Mouse (Mus musculus) embryonic facial prominence, embryonic 12.5 days (tissue): Measurements from ENCODE around the gene Smim14. TPM values are rescaled to one million over a fixed set of nuclear protein-coding genes. Genes with fewer than 3 reads are reported as not detected.

Source experiments
- ATAC-seq: fragments of 200-750 bp; cut with Nextera tagmentation; 2 replicates; pipeline ENCODE4 v1.8.0; 2017; ENCODE audit not compliant: insufficient number of reproducible peaks, insufficient read depth, low FRiP score, low TSS enrichment
- H3K27ac ChIP-seq: fragments of 300-500 bp; sonication (generic); 2 replicates; pipeline ENCODE4 v1.5.1; 2016; ENCODE audit warnings: mild to moderate bottlenecking
- H3K27me3 ChIP-seq: fragments of 300-500 bp; sonication (generic); 2 replicates; pipeline ENCODE4 v1.6.1; 2016; ENCODE audit warnings: mild to moderate bottlenecking, moderate library complexity
- H3K36me3 ChIP-seq: fragments of 300-500 bp; sonication (generic); 2 replicates; pipeline ENCODE4 v1.6.1; 2016; ENCODE audit warnings: mild to moderate bottlenecking
- H3K4me1 ChIP-seq: fragments of 300-500 bp; sonication (generic); 2 replicates; pipeline ENCODE4 v1.6.1; 2016
- H3K4me2 ChIP-seq: fragments of 300-500 bp; sonication (generic); replicated peaks from 2 replicates; pipeline ENCODE4 v1.6.1; 2016; ENCODE audit warnings: mild to moderate bottlenecking, moderate library complexity
- H3K4me3 ChIP-seq: fragments of 300-500 bp; sonication (generic); 2 replicates; pipeline ENCODE4 v1.5.1; 2016; ENCODE audit warnings: mild to moderate bottlenecking
- H3K9ac ChIP-seq: fragments of 300-500 bp; sonication (generic); 2 replicates; pipeline ENCODE4 v1.6.1; 2016; ENCODE audit warnings: mild to moderate bottlenecking, moderate library complexity
- H3K9me3 ChIP-seq: fragments of 300-500 bp; sonication (generic); 2 replicates; pipeline ENCODE4 v1.6.1; 2016; ENCODE audit warnings: mild to moderate bottlenecking, moderate library complexity
- WGBS: fragments of 180-500 bp; shearing (Covaris S2); methylation state at CpG from one replicate; pipeline ENCODE4 v1.1.7; 2016; 5-methylcytosine and 5-hydroxymethylcytosine counted together
- polyA plus RNA-seq: library from polyadenylated mRNA; unstranded; fragments of >200 nt; fragmentation: Nextera tagmentation; extraction: Ambion mirVana; gene quantifications from 2 replicates; pipeline ENCODE4 v1.2.1, GENCODE M21; 2016

Gene Smim14
- polyA plus RNA-seq, 1 experiment from 2014 or later, result 111 TPM

- Histone ChIP-seq H3K9me3 (0 out of 2 replicates have a peak, but pooled peaks cover 3% of the 10 kb centered on the region), H3K4me2 (no peak overlapping the region), H3K4me3 (no peak overlapping the region), H3K9ac (no peak overlapping the region), H3K4me1 (0 out of 2 replicates have a peak, but pooled peaks cover 3% of the 10 kb centered on the region), H3K36me3 (no peaks in the 10 kb centered on the region), H3K27ac (no peak overlapping the region), H3K27me3 (no peaks in the 10 kb centered on the region)
- 46% methylated on average over 5 of the region's 5 CpGs for WGBS
- ATAC-seq, result no peak
Observed at GRCm38 (mm10) chr5:65514635-65515278, 22.2 kb downstream of the Smim14 start.

- Histone ChIP-seq H3K27me3 (no peaks in the 10 kb centered on the region), H3K27ac (no peak overlapping the region), H3K9me3 (0 out of 2 replicates have a peak, but pooled peaks cover 3% of the 10 kb centered on the region), H3K4me3 (no peak overlapping the region), H3K36me3 (no peaks in the 10 kb centered on the region), H3K4me1 (0 out of 2 replicates have a peak, but pooled peaks cover 3% of the 10 kb centered on the region), H3K9ac (no peak overlapping the region), H3K4me2 (no peak overlapping the region)
- no peak for ATAC-seq
- WGBS, result 61% methylated on average over 3 of the region's 3 CpGs
Observed at GRCm38 (mm10) chr5:65513506-65513905, 23.5 kb downstream of the Smim14 start.

- no peak overlapping the region for H3K4me3 ChIP-seq
- H3K4me1 ChIP-seq, result 0 out of 2 replicates have a peak, but pooled peaks cover 2% of the 10 kb centered on the region
- H3K9me3 ChIP-seq, result 0 out of 2 replicates have a peak, but pooled peaks cover 3% of the 10 kb centered on the region
- H3K36me3 ChIP-seq, result no peaks in the 10 kb centered on the region
- ATAC-seq, result no peak
- H3K4me2 ChIP-seq, result no peak overlapping the region
- H3K9ac ChIP-seq, result no peak overlapping the region
- H3K27ac ChIP-seq, result no peak overlapping the region
- H3K27me3 ChIP-seq, result no peaks in the 10 kb centered on the region
- 85% methylated on average over 8 of the region's 8 CpGs for WGBS
Observed at GRCm38 (mm10) chr5:65508395-65508794, 28.6 kb downstream of the Smim14 start.

GRCm38 (mm10) chr5:65505786-65506185 lies 31.2 kb downstream of the Smim14 start:
- Histone ChIP-seq H3K9ac (no peak overlapping the region), H3K27ac (no peak overlapping the region), H3K36me3 (no peaks in the 10 kb centered on the region), H3K9me3 (0 out of 2 replicates have a peak, but pooled peaks cover 3% of the 10 kb centered on the region), H3K27me3 (no peaks in the 10 kb centered on the region), H3K4me3 (no peak overlapping the region), H3K4me2 (peak overlapping the region; percentile 35), H3K4me1 (no peaks in the 10 kb centered on the region)
- 11% methylated on average over 8 of the region's 8 CpGs for WGBS
- ATAC-seq, result no peak

- no peak for ATAC-seq
- Histone ChIP-seq H3K9me3 (no peaks in the 10 kb centered on the region), H3K36me3 (no peaks in the 10 kb centered on the region), H3K4me3 (no peak overlapping the region), H3K4me1 (no peaks in the 10 kb centered on the region), H3K9ac (no peak overlapping the region), H3K27ac (no peak overlapping the region), H3K4me2 (no peak overlapping the region), H3K27me3 (no peaks in the 10 kb centered on the region)
- 91% methylated on average over 9 of the region's 9 CpGs for WGBS
Observed at GRCm38 (mm10) chr5:65501407-65501806, 35.6 kb downstream of the Smim14 start.

GRCm38 (mm10) chr5:65500231-65500630 lies 36.8 kb downstream of the Smim14 start:
- 80% methylated on average over 7 of the region's 7 CpGs for WGBS
- ATAC-seq, result no peak
- Histone ChIP-seq H3K36me3 (no peaks in the 10 kb centered on the region), H3K4me3 (no peak overlapping the region), H3K4me2 (no peak overlapping the region), H3K4me1 (no peaks in the 10 kb centered on the region), H3K9ac (no peak overlapping the region), H3K27me3 (no peaks in the 10 kb centered on the region), H3K9me3 (no peaks in the 10 kb centered on the region), H3K27ac (no peak overlapping the region)

GRCm38 (mm10) chr5:65492716-65493531 lies 44.1 kb downstream of the Smim14 start, which contains the start of gene Gm43552:
Gm43552 (minus strand) TSS chr5:65492833.
- Histone ChIP-seq H3K4me1 (peaks cover 10% of the 10 kb centered on the region), H3K27ac (peak within 1 kb of the TSS; percentile 87), H3K27me3 (no peaks in the 10 kb centered on the region), H3K4me2 (peak within 1 kb of the TSS; percentile 82), H3K4me3 (peak within 1 kb of the TSS; percentile 65), H3K9me3 (no peaks in the 10 kb centered on the region), H3K9ac (peak within 1 kb of the TSS; percentile 76), H3K36me3 (no peaks in the 10 kb centered on the region)
- WGBS, result under 1% methylated on average over 67 of the region's 69 CpGs
- ATAC-seq, result peak; percentile 93

GRCm38 (mm10) chr5:65491767-65492715 lies 44.9 kb downstream of the Smim14 start:
- Histone ChIP-seq H3K4me2 (peak overlapping the region; percentile 82), H3K27me3 (no peaks in the 10 kb centered on the region), H3K27ac (peak overlapping the region; percentile 87), H3K4me1 (peaks cover 10% of the 10 kb centered on the region), H3K9me3 (no peaks in the 10 kb centered on the region), H3K9ac (peak overlapping the region; percentile 76), H3K36me3 (no peaks in the 10 kb centered on the region), H3K4me3 (peak overlapping the region; percentile 65)
- WGBS, result under 1% methylated on average over 55 of the region's 57 CpGs
- ATAC-seq, result peak; percentile 72

- no peak for ATAC-seq
- WGBS, result 78% methylated on average over 4 of the region's 4 CpGs
Observed at GRCm38 (mm10) chr5:65489830-65490229, 47.2 kb downstream of the Smim14 start.

GRCm38 (mm10) chr5:65488725-65489124 lies 48.3 kb downstream of the Smim14 start:
- no peak overlapping the region for H3K4me2 ChIP-seq
- no peaks in the 10 kb centered on the region for H3K36me3 ChIP-seq
- H3K27ac ChIP-seq, result no peak overlapping the region
- 78% methylated on average over 7 of the region's 7 CpGs for WGBS
- H3K4me1 ChIP-seq, result peaks cover 13% of the 10 kb centered on the region
- H3K4me3 ChIP-seq, result no peak overlapping the region
- H3K27me3 ChIP-seq, result no peaks in the 10 kb centered on the region
- H3K9me3 ChIP-seq, result no peaks in the 10 kb centered on the region
- no peak overlapping the region for H3K9ac ChIP-seq
- no peak for ATAC-seq

More at GRCm38 (mm10) chr5:65489830-65490229, 47.2 kb downstream of the Smim14 start:
- H3K27ac ChIP-seq, result no peak overlapping the region
- H3K4me3 ChIP-seq, result no peak overlapping the region
- no peaks in the 10 kb centered on the region for H3K36me3 ChIP-seq
- no peaks in the 10 kb centered on the region for H3K27me3 ChIP-seq
- no peaks in the 10 kb centered on the region for H3K9me3 ChIP-seq
- peaks cover 13% of the 10 kb centered on the region for H3K4me1 ChIP-seq
- H3K4me2 ChIP-seq, result no peak overlapping the region
- H3K9ac ChIP-seq, result no peak overlapping the region

- Histone ChIP-seq H3K4me3 (no peak overlapping the region), H3K27me3 (no peaks in the 10 kb centered on the region), H3K4me2 (no peak overlapping the region), H3K9me3 (no peaks in the 10 kb centered on the region), H3K27ac (no peak overlapping the region), H3K4me1 (peaks cover 8% of the 10 kb centered on the region), H3K36me3 (no peaks in the 10 kb centered on the region), H3K9ac (no peak overlapping the region)
- 83% methylated on average over 10 of the region's 10 CpGs for WGBS
- ATAC-seq, result no peak
Observed at GRCm38 (mm10) chr5:65487381-65487780, 49.6 kb downstream of the Smim14 start.
